Mouse (Mus musculus) myocyte (in vitro differentiated cells): Measurements from ENCODE around the gene Palld.

Source experiments
- CEBPB ChIP-seq: IDR thresholded peaks from 2 replicates; pipeline ENCODE4 v1.6.1; 2011; ENCODE audit warnings: mild to moderate bottlenecking, moderate library complexity; ENCODE audit not compliant: poor library complexity, insufficient read depth, severe bottlenecking
- E2F4 ChIP-seq: IDR thresholded peaks from one replicate; pipeline ENCODE4 v1.6.1; 2011; ENCODE audit warnings: mild to moderate bottlenecking, control low read depth, moderate library complexity; ENCODE audit not compliant: insufficient read depth
- MAX ChIP-seq: IDR thresholded peaks from one replicate; pipeline ENCODE4 v1.6.1; 2011; ENCODE audit warnings: low read depth, mild to moderate bottlenecking, control low read depth
- MYOD1 ChIP-seq, 3 experiments: IDR thresholded peaks; one replicate each; pipeline ENCODE4 v1.6.1; 2011; ENCODE audit warnings: control low read depth in 2 of 3, low read depth in 2 of 3, mild to moderate bottlenecking in 2 of 3, moderate library complexity in 1 of 3; ENCODE audit not compliant: insufficient read length in 2 of 3, control insufficient read depth in 1 of 3
- MYOG ChIP-seq, 3 experiments: IDR thresholded peaks; one replicate each; pipeline ENCODE4 v1.6.1; 2011; ENCODE audit warnings: control low read depth in 2 of 3, low read depth in 2 of 3, mild to moderate bottlenecking in 2 of 3; ENCODE audit not compliant: insufficient read length in 2 of 3, control insufficient read depth in 1 of 3, insufficient read depth in 1 of 3
- POLR2A ChIP-seq: IDR thresholded peaks from one replicate; pipeline ENCODE4 v1.6.1; 2011; ENCODE audit warnings: low read depth, mild to moderate bottlenecking, control low read depth, moderate library complexity; ENCODE audit not compliant: insufficient read length
- POLR2AphosphoS2 ChIP-seq: IDR thresholded peaks from one replicate; pipeline ENCODE4 v1.6.1; 2011; ENCODE audit warnings: low read depth, control low read depth; ENCODE audit not compliant: insufficient read length
- SRF ChIP-seq: IDR thresholded peaks from one replicate; pipeline ENCODE4 v1.6.1; 2011; ENCODE audit warnings: low read depth; ENCODE audit not compliant: control insufficient read depth, insufficient read length
- TCF12 ChIP-seq: IDR thresholded peaks from one replicate; pipeline ENCODE4 v1.6.1; 2011; ENCODE audit warnings: mild to moderate bottlenecking, control low read depth; ENCODE audit not compliant: poor library complexity, insufficient read depth, severe bottlenecking
- TCF3 ChIP-seq: IDR thresholded peaks from one replicate; pipeline ENCODE4 v1.6.1; 2011; ENCODE audit warnings: low read depth, control low read depth; ENCODE audit not compliant: insufficient read length
- USF1 ChIP-seq: IDR thresholded peaks from one replicate; pipeline ENCODE4 v1.6.1; 2011; ENCODE audit warnings: low read depth, mild to moderate bottlenecking, control low read depth, moderate library complexity

GRCm38 (mm10) chr8:61632331-61632730 is 270.2 kb downstream of the Palld start:
- TF ChIP-seq POLR2A (no peak), TCF3 (no peak), CEBPB (no peak), USF1 (no peak), POLR2AphosphoS2 (no peak), TCF12 (no peak), E2F4 (no peak), MYOG (IDR thresholded peaks at IDR 0.05; ENCODE audit: control insufficient read depth in 1 of 3, insufficient read depth in 1 of 3, insufficient read length in 2 of 3, low read depth in 2 of 3) (no peak), SRF (no peak), MAX (no peak), MYOD1 (IDR thresholded peaks at IDR 0.05; ENCODE audit: control insufficient read depth in 1 of 3, insufficient read length in 2 of 3, low read depth in 2 of 3) (no peak)
